Mouse (Mus musculus) cerebellum, adult 18-20 months (tissue): ENCODE measurements at regions not wholly inside any gene's neighbourhood (a gene's known extent, or its start where the extent isn't known, plus 50 kb on each side); places are given as distances from the start of the nearest gene placed in this dataset.

ENCODE experiments used
- DNase-seq, 2 experiments: peaks; one replicate each; pipeline ENCODE4 v3.0.0; 2021

- no peak for DNase-seq
Observed at GRCm38 (mm10) chr8:127757396-127757795, 601.0 kb upstream of the Nrp1 start.

- no peak for DNase-seq
Observed at GRCm38 (mm10) chr8:127759906-127760305, 598.5 kb upstream of the Nrp1 start.

GRCm38 (mm10) chr8:127765199-127765598 is 593.2 kb upstream of the Nrp1 start:
- DNase-seq, result no peak

GRCm38 (mm10) chr8:127768311-127768710 is 590.1 kb upstream of the Nrp1 start:
- no peak for DNase-seq

GRCm38 (mm10) chr8:127769651-127770050 is 588.8 kb upstream of the Nrp1 start:
- DNase-seq, result no peak

- DNase-seq, result no peak
Observed at GRCm38 (mm10) chr8:127771781-127772180, 586.6 kb upstream of the Nrp1 start.

- no peak for DNase-seq
Observed at GRCm38 (mm10) chr8:127772415-127772814, 586.0 kb upstream of the Nrp1 start.

- no peak for DNase-seq
Observed at GRCm38 (mm10) chr8:127772917-127773316, 585.5 kb upstream of the Nrp1 start.

- no peak for DNase-seq
Observed at GRCm38 (mm10) chr8:127774642-127775041, 583.8 kb upstream of the Nrp1 start.

GRCm38 (mm10) chr8:127775160-127775559 is 583.2 kb upstream of the Nrp1 start:
- DNase-seq, result no peak

GRCm38 (mm10) chr8:127775747-127776146 is 582.7 kb upstream of the Nrp1 start:
- no peak for DNase-seq

GRCm38 (mm10) chr8:127778352-127779020 is 579.9 kb upstream of the Nrp1 start:
- no peak for DNase-seq

GRCm38 (mm10) chr8:127779021-127779689 is 579.2 kb upstream of the Nrp1 start:
- DNase-seq, result no peak

- DNase-seq, result no peak
Observed at GRCm38 (mm10) chr8:127780596-127780995, 577.8 kb upstream of the Nrp1 start.

- no peak for DNase-seq
Observed at GRCm38 (mm10) chr8:127781011-127781410, 577.4 kb upstream of the Nrp1 start.

- DNase-seq, result no peak
Observed at GRCm38 (mm10) chr8:127792611-127793010, 565.8 kb upstream of the Nrp1 start.

- no peak for DNase-seq
Observed at GRCm38 (mm10) chr8:127799849-127800471, 558.4 kb upstream of the Nrp1 start.

- DNase-seq, result no peak
Observed at GRCm38 (mm10) chr8:127802136-127802535, 556.3 kb upstream of the Nrp1 start.

GRCm38 (mm10) chr8:127802661-127803333 is 555.6 kb upstream of the Nrp1 start:
- DNase-seq, result no peak

- no peak for DNase-seq
Observed at GRCm38 (mm10) chr8:127809203-127810155, 548.9 kb upstream of the Nrp1 start.

GRCm38 (mm10) chr8:127811338-127811737 is 547.1 kb upstream of the Nrp1 start:
- DNase-seq, result no peak

- no peak for DNase-seq
Observed at GRCm38 (mm10) chr8:127814785-127815523, 543.5 kb upstream of the Nrp1 start.
